Mouse (Mus musculus) intestine, embryonic 16.5 days (tissue): ENCODE measurements around the gene Kmt2b. TPM values are rescaled to one million over a fixed set of nuclear protein-coding genes. Genes with fewer than 3 reads are reported as not detected.

Experiments used
- ATAC-seq: fragments of 200-750 bp; cut with Nextera tagmentation; 2 replicates; pipeline ENCODE4 v1.8.0; 2017; ENCODE audit warnings: moderate TSS enrichment, moderate library complexity
- H3K27ac ChIP-seq: fragments of 300-500 bp; sonication (generic); 2 replicates; pipeline ENCODE4 v1.5.1; 2014; ENCODE audit warnings: mild to moderate bottlenecking, low read length
- H3K27me3 ChIP-seq: fragments of 300-500 bp; sonication (generic); replicated peaks from 2 replicates; pipeline ENCODE4 v1.6.1; 2014; ENCODE audit warnings: low read length, control low read depth, mixed read lengths; ENCODE audit not compliant: control insufficient read depth, insufficient read depth
- H3K36me3 ChIP-seq: fragments of 300-500 bp; sonication (generic); 2 replicates; pipeline ENCODE4 v1.6.1; 2014; ENCODE audit warnings: low read length, control low read depth; ENCODE audit not compliant: control insufficient read depth, insufficient read depth
- H3K4me1 ChIP-seq: fragments of 300-500 bp; sonication (generic); 2 replicates; pipeline ENCODE4 v1.6.1; 2014; ENCODE audit warnings: low read length, control low read depth, mixed read lengths; ENCODE audit not compliant: control insufficient read depth, insufficient read depth
- H3K4me2 ChIP-seq: fragments of 300-500 bp; sonication (generic); 2 replicates; pipeline ENCODE4 v1.6.1; 2014; ENCODE audit warnings: low read depth, low read length, control low read depth
- H3K4me3 ChIP-seq: fragments of 300-500 bp; sonication (generic); 2 replicates; pipeline ENCODE4 v1.5.1; 2014; ENCODE audit warnings: mild to moderate bottlenecking, low read length
- H3K9ac ChIP-seq: fragments of 300-500 bp; sonication (generic); 2 replicates; pipeline ENCODE4 v1.6.1; 2014; ENCODE audit warnings: low read depth, low read length
- H3K9me3 ChIP-seq: fragments of 300-500 bp; sonication (generic); 2 replicates; pipeline ENCODE4 v1.6.1; 2016; ENCODE audit warnings: low read length, control low read depth; ENCODE audit not compliant: control insufficient read depth
- WGBS: fragments of 180-500 bp; shearing (Covaris S2); extraction: QIAGEN DNeasy Blood & Tissue Kit; methylation state at CpG from one replicate; pipeline ENCODE4 v1.1.7; 2014; 5-methylcytosine and 5-hydroxymethylcytosine counted together
- polyA plus RNA-seq: library from polyadenylated mRNA; unstranded; fragments of >200 nt; fragmentation: Nextera tagmentation; extraction: Ambion mirVana; gene quantifications from 2 replicates; pipeline ENCODE4 v1.2.1, GENCODE M21; 2015

Gene Kmt2b
- polyA plus RNA-seq, 1 experiment from 2014 or later, result 6.8 TPM

- peaks cover 28% of the 10 kb centered on the region for H3K36me3 ChIP-seq
- WGBS, result 93% methylated on average over 9 of the region's 9 CpGs
- H3K27ac ChIP-seq, result no peak overlapping the region
Measured at GRCm38 (mm10) chr7:30618658-30619057, 30.1 kb upstream of the Kmt2b start.

GRCm38 (mm10) chr7:30615049-30615760, 26.7 kb upstream of the Kmt2b start:
- 45% methylated on average over 5 of the region's 5 CpGs for WGBS
- H3K9ac ChIP-seq, result no peak overlapping the region
- no peaks in the 10 kb centered on the region for H3K27me3 ChIP-seq
- H3K4me1 ChIP-seq, result peaks cover 8% of the 10 kb centered on the region
- peaks cover 22% of the 10 kb centered on the region for H3K36me3 ChIP-seq
- no peak overlapping the region for H3K27ac ChIP-seq
- H3K4me2 ChIP-seq, result no peak overlapping the region
- no peak for ATAC-seq
- H3K4me3 ChIP-seq, result no peak overlapping the region
- no peaks in the 10 kb centered on the region for H3K9me3 ChIP-seq

More at GRCm38 (mm10) chr7:30618658-30619057, 30.1 kb upstream of the Kmt2b start:
- H3K4me1 ChIP-seq, result no peaks in the 10 kb centered on the region
- no peak overlapping the region for H3K9ac ChIP-seq
- no peak for ATAC-seq
- no peaks in the 10 kb centered on the region for H3K27me3 ChIP-seq
- no peak overlapping the region for H3K4me3 ChIP-seq
- H3K9me3 ChIP-seq, result no peaks in the 10 kb centered on the region
- H3K4me2 ChIP-seq, result no peak overlapping the region

- H3K27me3 ChIP-seq, result no peaks in the 10 kb centered on the region
- no peak overlapping the region for H3K4me3 ChIP-seq
- no peak overlapping the region for H3K4me2 ChIP-seq
- no peak overlapping the region for H3K27ac ChIP-seq
- H3K9ac ChIP-seq, result no peak overlapping the region
- peaks cover 8% of the 10 kb centered on the region for H3K4me1 ChIP-seq
- peaks cover 19% of the 10 kb centered on the region for H3K36me3 ChIP-seq
- ATAC-seq, result no peak
- 79% methylated on average over 2 of the region's 2 CpGs for WGBS
- H3K9me3 ChIP-seq, result no peaks in the 10 kb centered on the region
Measured at GRCm38 (mm10) chr7:30614454-30614853, 25.9 kb upstream of the Kmt2b start.

- H3K36me3 ChIP-seq, result peaks cover 14% of the 10 kb centered on the region; the same call in 1 of the 2 replicates
- no peak overlapping the region for H3K27ac ChIP-seq
- H3K27me3 ChIP-seq, result no peaks in the 10 kb centered on the region
- peaks cover 8% of the 10 kb centered on the region for H3K4me1 ChIP-seq
- no peak overlapping the region for H3K9ac ChIP-seq
- no peak overlapping the region for H3K4me2 ChIP-seq
- no peaks in the 10 kb centered on the region for H3K9me3 ChIP-seq
- H3K4me3 ChIP-seq, result no peak overlapping the region
- ATAC-seq, result peak; percentile 47
- 19% methylated on average over 14 of the region's 14 CpGs for WGBS
Measured at GRCm38 (mm10) chr7:30613529-30614112, 25.1 kb upstream of the Kmt2b start.

- peaks cover 12% of the 10 kb centered on the region for H3K4me1 ChIP-seq
- no peak within 1 kb of the TSS for H3K4me3 ChIP-seq
- H3K27me3 ChIP-seq, result no peaks in the 10 kb centered on the region
- H3K27ac ChIP-seq, result no peak within 1 kb of the TSS
- no peak within 1 kb of the TSS for H3K9ac ChIP-seq
- WGBS, result 45% methylated on average over 8 of the region's 8 CpGs
- ATAC-seq, result peak; percentile 57
- H3K9me3 ChIP-seq, result no peaks in the 10 kb centered on the region
- peaks cover 14% of the 10 kb centered on the region; the same call in 1 of the 2 replicates for H3K36me3 ChIP-seq
- H3K4me2 ChIP-seq, result no peak within 1 kb of the TSS
Measured at GRCm38 (mm10) chr7:30612654-30613402, 24.3 kb upstream of the Kmt2b start, which contains the start of gene Upk1a. TSS of gene Upk1a (minus strand) at chr7:30612847.

- Histone ChIP-seq H3K27me3 (no peaks in the 10 kb centered on the region), H3K4me2 (no peak overlapping the region), H3K4me3 (no peak overlapping the region), H3K9ac (no peak overlapping the region), H3K4me1 (peaks cover 12% of the 10 kb centered on the region), H3K9me3 (no peaks in the 10 kb centered on the region), H3K27ac (0 out of 2 replicates have a peak overlapping the region, but pooled peaks have one; percentile 19), H3K36me3 (no peaks in the 10 kb centered on the region)
- 38% methylated on average over 7 of the region's 7 CpGs for WGBS
- peak; percentile 49 for ATAC-seq
Measured at GRCm38 (mm10) chr7:30610043-30610442, 21.5 kb upstream of the Kmt2b start.

- Histone ChIP-seq H3K4me3 (no peak overlapping the region), H3K4me2 (no peak overlapping the region), H3K36me3 (no peaks in the 10 kb centered on the region), H3K27ac (no peak overlapping the region), H3K4me1 (peaks cover 12% of the 10 kb centered on the region), H3K9me3 (no peaks in the 10 kb centered on the region), H3K9ac (0 out of 2 replicates have a peak overlapping the region, but pooled peaks have one; percentile 30), H3K27me3 (no peaks in the 10 kb centered on the region)
- ATAC-seq, result no peak
- WGBS, result 52% methylated on average over 16 of the region's 16 CpGs
Measured at GRCm38 (mm10) chr7:30608476-30608875, 19.9 kb upstream of the Kmt2b start.

GRCm38 (mm10) chr7:30607706-30608309, 19.3 kb upstream of the Kmt2b start:
- H3K4me3 ChIP-seq, result no peak overlapping the region
- peaks cover 11% of the 10 kb centered on the region for H3K4me1 ChIP-seq
- ATAC-seq, result peak; percentile 45; the same call in 1 of the 2 replicates
- no peak overlapping the region for H3K4me2 ChIP-seq
- no peaks in the 10 kb centered on the region for H3K27me3 ChIP-seq
- no peaks in the 10 kb centered on the region for H3K36me3 ChIP-seq
- no peak overlapping the region for H3K27ac ChIP-seq
- H3K9me3 ChIP-seq, result no peaks in the 10 kb centered on the region
- 24% methylated on average over 8 of the region's 8 CpGs for WGBS
- H3K9ac ChIP-seq, result 0 out of 2 replicates have a peak overlapping the region, but pooled peaks have one; percentile 30

- 83% methylated on average over 8 of the region's 8 CpGs for WGBS
- H3K9ac ChIP-seq, result no peak overlapping the region
- H3K36me3 ChIP-seq, result no peaks in the 10 kb centered on the region
- no peak overlapping the region for H3K27ac ChIP-seq
- H3K4me2 ChIP-seq, result no peak overlapping the region
- H3K27me3 ChIP-seq, result no peaks in the 10 kb centered on the region
- no peak overlapping the region for H3K4me3 ChIP-seq
- peaks cover 19% of the 10 kb centered on the region for H3K4me1 ChIP-seq
- H3K9me3 ChIP-seq, result no peaks in the 10 kb centered on the region
- no peak for ATAC-seq
Measured at GRCm38 (mm10) chr7:30604944-30605343, 16.4 kb upstream of the Kmt2b start.
